Mouse (Mus musculus): ENCODE data around the gene Lrrc17. TPM values are rescaled to one million over a fixed set of nuclear protein-coding genes. Genes with fewer than 3 reads are reported as not detected.

The Lrrc17 gene
- polyA plus RNA-seq (2014; fragmentation: Illumina TruSeq; extraction: RNeasy Lipid Tissue Mini Kit (QIAGEN cat#74804); ENCODE audit: low read depth, low replicate concordance) = 2.0 TPM

GRCm38 (mm10) chr5:21543409-21544201, at the start of gene Lrrc17:
Gene Lrrc17, plus strand, starts transcription at chr5:21543559.

Other genes with a start within 250 kb of the Lrrc17 start
- gene Fgl2, start 170.9 kb upstream of the Lrrc17 start, polyA plus RNA-seq (2014; fragmentation: Illumina TruSeq; extraction: RNeasy Lipid Tissue Mini Kit (QIAGEN cat#74804); ENCODE audit: low read depth, low replicate concordance) = 50.4 TPM
- gene Ccdc146, start 118.9 kb upstream of the Lrrc17 start, polyA plus RNA-seq (2014; fragmentation: Illumina TruSeq; extraction: RNeasy Lipid Tissue Mini Kit (QIAGEN cat#74804); ENCODE audit: low read depth, low replicate concordance) = 81.0 TPM
- gene Fam185a, start 118.6 kb upstream of the Lrrc17 start, polyA plus RNA-seq (2014; fragmentation: Illumina TruSeq; extraction: RNeasy Lipid Tissue Mini Kit (QIAGEN cat#74804); ENCODE audit: low read depth, low replicate concordance) = 23.9 TPM
- 264 TPM for gene Fbxl13, start 102.1 kb downstream of the Lrrc17 start, polyA plus RNA-seq (2014; fragmentation: Illumina TruSeq; extraction: RNeasy Lipid Tissue Mini Kit (QIAGEN cat#74804); ENCODE audit: low read depth, low replicate concordance)
- gene Armc10, start 102.3 kb downstream of the Lrrc17 start, polyA plus RNA-seq (2014; fragmentation: Illumina TruSeq; extraction: RNeasy Lipid Tissue Mini Kit (QIAGEN cat#74804); ENCODE audit: low read depth, low replicate concordance) = 15.8 TPM
- 31.7 TPM for gene Napepld, start 157.8 kb downstream of the Lrrc17 start, polyA plus RNA-seq (2014; fragmentation: Illumina TruSeq; extraction: RNeasy Lipid Tissue Mini Kit (QIAGEN cat#74804); ENCODE audit: low read depth, low replicate concordance)
- gene Pmpcb, start 193.6 kb downstream of the Lrrc17 start, polyA plus RNA-seq (2014; fragmentation: Illumina TruSeq; extraction: RNeasy Lipid Tissue Mini Kit (QIAGEN cat#74804); ENCODE audit: low read depth, low replicate concordance) = 551 TPM
- gene Dnajc2, start 241.7 kb downstream of the Lrrc17 start, polyA plus RNA-seq (2014; fragmentation: Illumina TruSeq; extraction: RNeasy Lipid Tissue Mini Kit (QIAGEN cat#74804); ENCODE audit: low read depth, low replicate concordance) = 553 TPM
- gene Psmc2, start 241.7 kb downstream of the Lrrc17 start, polyA plus RNA-seq (2014; fragmentation: Illumina TruSeq; extraction: RNeasy Lipid Tissue Mini Kit (QIAGEN cat#74804); ENCODE audit: low read depth, low replicate concordance) = 329 TPM